Mouse (Mus musculus) limb, embryonic 12.5 days (tissue): ENCODE measurements around the gene Gpatch3. TPM values are rescaled to one million over a fixed set of nuclear protein-coding genes. Genes with fewer than 3 reads are reported as not detected.

ENCODE experiments used
- ATAC-seq: fragments of 200-750 bp; cut with Nextera tagmentation; 2 replicates; pipeline ENCODE4 v1.8.0; 2017; ENCODE audit warnings: low read depth, moderate TSS enrichment; ENCODE audit not compliant: insufficient number of reproducible peaks, insufficient read depth, low FRiP score, low TSS enrichment
- H3K27ac ChIP-seq: fragments of 300-500 bp; sonication (generic); 2 replicates; pipeline ENCODE4 v1.5.1; 2016; ENCODE audit warnings: mild to moderate bottlenecking, moderate library complexity
- H3K27me3 ChIP-seq: fragments of 300-500 bp; sonication (generic); 2 replicates; pipeline ENCODE4 v1.6.1; 2016; ENCODE audit warnings: mild to moderate bottlenecking, moderate library complexity
- H3K36me3 ChIP-seq: fragments of 300-500 bp; sonication (generic); 2 replicates; pipeline ENCODE4 v1.6.1; 2016; ENCODE audit warnings: mild to moderate bottlenecking, moderate library complexity
- H3K4me1 ChIP-seq: fragments of 300-500 bp; sonication (generic); replicated peaks from 2 replicates; pipeline ENCODE4 v1.6.1; 2016
- H3K4me2 ChIP-seq: fragments of 300-500 bp; sonication (generic); 2 replicates; pipeline ENCODE4 v1.6.1; 2016; ENCODE audit warnings: mild to moderate bottlenecking, moderate library complexity
- H3K4me3 ChIP-seq: fragments of 300-500 bp; sonication (generic); replicated peaks from 2 replicates; pipeline ENCODE4 v1.5.1; 2016; ENCODE audit warnings: mild to moderate bottlenecking
- H3K9ac ChIP-seq: fragments of 300-500 bp; sonication (generic); replicated peaks from 2 replicates; pipeline ENCODE4 v1.6.1; 2016; ENCODE audit warnings: mild to moderate bottlenecking, moderate library complexity
- H3K9me3 ChIP-seq: fragments of 300-500 bp; sonication (generic); 2 replicates; pipeline ENCODE4 v1.6.1; 2016; ENCODE audit warnings: mild to moderate bottlenecking, moderate library complexity
- WGBS: fragments of 180-500 bp; shearing (Covaris S2); methylation state at CpG from one replicate; pipeline ENCODE4 v1.1.7; 2016; 5-methylcytosine and 5-hydroxymethylcytosine counted together
- polyA plus RNA-seq: library from polyadenylated mRNA; unstranded; fragments of >200 nt; fragmentation: Nextera tagmentation; extraction: Ambion mirVana; gene quantifications from 2 replicates; pipeline ENCODE4 v1.2.1, GENCODE M21; 2016

Gene Gpatch3
- polyA plus RNA-seq, 1 experiment from 2014 or later: 12.0 TPM

DNA sequence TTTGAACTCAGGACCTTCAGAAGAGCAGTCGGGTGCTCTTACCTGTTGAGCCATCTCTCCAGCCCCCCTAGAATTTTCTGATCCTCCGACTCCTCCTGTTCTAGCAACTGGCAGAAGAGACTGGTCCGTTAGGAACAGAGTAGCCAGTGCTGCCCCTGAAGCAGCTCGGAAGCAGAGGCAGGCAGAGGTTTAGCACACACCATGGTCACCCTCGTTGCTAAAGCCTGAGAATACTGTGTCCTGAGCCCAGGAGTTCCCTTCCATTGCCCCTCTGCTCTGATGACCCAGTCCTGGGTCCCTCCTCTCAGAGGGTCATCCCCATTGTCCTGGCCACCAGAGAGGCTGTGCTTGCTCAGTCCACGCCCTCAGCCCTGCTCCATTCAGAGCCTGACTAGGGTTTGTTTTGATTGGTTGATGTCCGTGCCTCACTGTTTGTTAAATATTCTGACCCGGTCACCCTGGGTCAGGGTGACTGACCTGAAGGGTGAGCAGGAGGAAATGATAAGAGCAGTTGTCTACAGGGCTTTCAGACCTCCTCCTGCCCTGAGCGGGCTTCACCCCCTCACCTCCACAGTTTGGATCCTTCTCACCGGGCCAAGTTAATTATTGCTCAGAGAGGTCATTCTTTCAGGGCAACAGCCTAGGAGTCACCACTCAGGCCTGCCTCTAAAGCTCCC is 17.4 kb upstream of the Gpatch3 start:
- no peaks in the 10 kb centered on the region for H3K4me1 ChIP-seq
- H3K9ac ChIP-seq: no peak overlapping the region
- peaks cover 22% of the 10 kb centered on the region for H3K27me3 ChIP-seq
- H3K4me2 ChIP-seq: no peak overlapping the region
- no peak for ATAC-seq
- H3K9me3 ChIP-seq: no peaks in the 10 kb centered on the region
- 43% methylated on average over 10 of the region's 10 CpGs for WGBS
- no peaks in the 10 kb centered on the region for H3K36me3 ChIP-seq
- no peak overlapping the region for H3K4me3 ChIP-seq
- H3K27ac ChIP-seq: no peak overlapping the region

DNA sequence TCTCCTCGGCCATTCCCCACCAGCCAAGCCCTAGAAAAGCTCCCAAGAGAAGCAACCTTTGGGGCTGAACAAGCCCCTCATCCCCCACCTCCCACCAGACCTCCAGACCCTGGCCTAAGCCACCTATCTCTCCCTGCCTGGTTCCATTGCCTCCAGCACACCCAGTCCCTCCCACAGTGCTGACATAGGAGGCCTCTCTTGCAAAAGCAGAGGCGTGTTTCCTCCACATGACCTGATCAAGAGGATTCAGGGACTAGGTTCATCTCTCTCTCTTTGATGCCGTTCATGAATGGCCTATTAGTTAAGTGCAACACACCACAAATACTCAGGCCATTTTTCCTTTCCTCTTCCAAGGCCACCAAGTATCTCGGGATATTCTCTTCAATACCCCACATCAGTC is 14.7 kb upstream of the Gpatch3 start:
- H3K27me3 ChIP-seq: peaks cover 13% of the 10 kb centered on the region; the same call in 1 of the 2 replicates
- WGBS: 72% methylated on average over 4 of the region's 4 CpGs
- H3K9ac ChIP-seq: no peak overlapping the region
- no peak overlapping the region for H3K4me2 ChIP-seq
- no peak overlapping the region for H3K27ac ChIP-seq
- no peak for ATAC-seq
- no peaks in the 10 kb centered on the region for H3K36me3 ChIP-seq
- no peaks in the 10 kb centered on the region for H3K4me1 ChIP-seq
- H3K4me3 ChIP-seq: no peak overlapping the region
- peaks cover 8% of the 10 kb centered on the region; the same call in 1 of the 2 replicates for H3K9me3 ChIP-seq

- Histone ChIP-seq H3K9ac (no peak overlapping the region), H3K9me3 (peaks cover 8% of the 10 kb centered on the region; the same call in 1 of the 2 replicates), H3K36me3 (no peaks in the 10 kb centered on the region), H3K27me3 (peaks cover 5% of the 10 kb centered on the region; the same call in 1 of the 2 replicates), H3K4me1 (no peaks in the 10 kb centered on the region), H3K4me2 (no peak overlapping the region), H3K4me3 (no peak overlapping the region), H3K27ac (no peak overlapping the region)
- WGBS: 51% methylated on average over 4 of the region's 4 CpGs
- ATAC-seq: no peak
Observed at GRCm38 (mm10) chr4:133561622-133562021, 12.9 kb upstream of the Gpatch3 start.

GRCm38 (mm10) chr4:133563123-133563571 is 11.4 kb upstream of the Gpatch3 start:
- no peak overlapping the region for H3K4me2 ChIP-seq
- ATAC-seq: no peak
- H3K9me3 ChIP-seq: peaks cover 8% of the 10 kb centered on the region; the same call in 1 of the 2 replicates
- 80% methylated on average over 11 of the region's 11 CpGs for WGBS
- no peaks in the 10 kb centered on the region for H3K4me1 ChIP-seq
- H3K27ac ChIP-seq: no peak overlapping the region
- H3K27me3 ChIP-seq: no peaks in the 10 kb centered on the region
- no peak overlapping the region for H3K4me3 ChIP-seq
- H3K36me3 ChIP-seq: no peaks in the 10 kb centered on the region
- H3K9ac ChIP-seq: no peak overlapping the region

DNA sequence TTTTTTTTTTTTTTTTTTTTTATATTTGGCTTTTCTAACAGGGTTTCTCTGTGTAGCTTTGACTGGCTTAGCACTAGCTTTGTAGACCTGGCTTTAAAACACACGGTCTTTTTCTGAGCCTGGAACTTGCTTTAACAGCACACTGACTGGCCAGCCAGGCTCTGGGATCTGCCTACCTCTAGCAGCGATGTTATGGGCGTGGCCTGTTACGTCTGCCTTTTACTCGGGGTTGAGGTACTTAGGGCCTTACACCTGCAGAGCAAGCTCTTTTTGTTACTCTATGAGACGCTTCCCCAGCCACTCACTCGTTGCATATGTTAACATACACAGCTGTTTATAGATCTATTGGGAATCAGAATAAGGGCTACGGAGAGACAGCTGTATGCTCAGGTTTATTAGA is 7.3 kb upstream of the Gpatch3 start:
- Histone ChIP-seq H3K27me3 (no peaks in the 10 kb centered on the region), H3K27ac (no peak overlapping the region), H3K9me3 (peaks cover 8% of the 10 kb centered on the region; the same call in 1 of the 2 replicates), H3K4me3 (no peak overlapping the region), H3K4me2 (no peak overlapping the region), H3K4me1 (no peaks in the 10 kb centered on the region), H3K36me3 (no peaks in the 10 kb centered on the region), H3K9ac (no peak overlapping the region)
- WGBS: 29% methylated on average over 8 of the region's 8 CpGs
- ATAC-seq: no peak

DNA sequence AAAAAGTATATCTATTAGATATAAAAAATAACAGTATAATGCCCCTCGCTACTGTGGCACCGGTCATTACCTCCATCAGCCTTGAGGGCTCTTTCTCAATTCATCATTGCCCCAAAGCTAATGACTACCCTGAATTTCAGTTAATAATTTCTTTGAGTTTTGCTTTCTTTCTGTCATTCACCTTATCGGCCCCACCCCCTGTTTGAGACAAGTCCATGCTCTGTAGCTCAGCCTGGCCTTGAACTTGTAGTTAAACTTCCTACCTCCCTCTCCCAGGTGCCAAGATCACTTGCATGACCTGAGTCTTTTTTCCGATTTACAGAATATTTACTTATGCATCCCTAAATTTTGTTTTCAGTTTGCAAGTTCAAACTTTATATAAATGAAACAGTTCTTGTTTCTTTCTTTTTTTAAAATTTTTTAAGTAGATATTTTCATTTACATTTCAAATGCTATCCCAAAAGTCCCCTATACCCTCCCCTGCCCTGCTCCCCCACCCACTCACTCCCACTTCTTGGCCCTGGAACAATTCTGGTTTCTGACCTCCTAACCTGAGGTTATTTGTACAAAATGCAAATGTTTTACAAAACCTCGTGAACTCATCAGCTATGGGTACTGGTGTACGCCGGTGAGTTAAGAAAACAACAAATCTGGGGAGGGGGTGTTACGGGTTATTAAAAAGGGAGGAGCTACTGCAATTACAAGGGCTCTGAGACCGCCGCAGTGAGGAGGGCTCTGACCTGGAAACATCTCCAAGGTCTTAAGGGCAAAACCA is 5.1 kb upstream of the Gpatch3 start:
- Histone ChIP-seq H3K36me3 (no peaks in the 10 kb centered on the region), H3K9me3 (peaks cover 2% of the 10 kb centered on the region; the same call in 1 of the 2 replicates), H3K4me1 (no peaks in the 10 kb centered on the region; the same call in 1 of the 2 replicates), H3K27me3 (no peaks in the 10 kb centered on the region), H3K4me2 (no peak overlapping the region), H3K27ac (no peak overlapping the region), H3K4me3 (no peak overlapping the region), H3K9ac (no peak overlapping the region)
- no peak for ATAC-seq
- WGBS: 80% methylated on average over 10 of the region's 10 CpGs

DNA sequence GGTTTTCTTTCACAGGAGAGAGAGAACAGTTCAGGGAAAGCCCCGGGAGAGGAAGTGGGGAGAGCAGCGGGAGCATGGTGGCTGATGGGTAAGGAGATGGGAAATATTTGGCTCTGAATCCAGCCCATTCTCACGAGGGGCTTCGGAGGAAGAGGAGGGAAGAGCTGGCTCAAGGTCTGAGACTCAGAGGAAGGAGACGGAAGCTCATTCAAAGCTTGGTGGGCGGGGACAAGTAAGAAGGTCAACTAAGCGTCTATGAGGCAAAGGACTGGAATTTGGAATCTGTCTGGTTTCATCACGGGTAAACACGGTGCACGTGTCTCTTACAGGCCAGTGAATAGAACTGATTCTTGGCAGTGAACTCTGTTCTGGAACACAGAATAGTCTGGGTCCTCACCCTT is 4.5 kb upstream of the Gpatch3 start:
- no peak overlapping the region for H3K27ac ChIP-seq
- no peaks in the 10 kb centered on the region for H3K36me3 ChIP-seq
- H3K9me3 ChIP-seq: no peaks in the 10 kb centered on the region
- no peaks in the 10 kb centered on the region for H3K27me3 ChIP-seq
- no peak overlapping the region for H3K4me3 ChIP-seq
- no peak for ATAC-seq
- H3K4me1 ChIP-seq: peaks cover under 1% of the 10 kb centered on the region; the same call in 1 of the 2 replicates
- WGBS: 61% methylated on average over 10 of the region's 10 CpGs
- no peak overlapping the region for H3K4me2 ChIP-seq
- no peak overlapping the region for H3K9ac ChIP-seq

DNA sequence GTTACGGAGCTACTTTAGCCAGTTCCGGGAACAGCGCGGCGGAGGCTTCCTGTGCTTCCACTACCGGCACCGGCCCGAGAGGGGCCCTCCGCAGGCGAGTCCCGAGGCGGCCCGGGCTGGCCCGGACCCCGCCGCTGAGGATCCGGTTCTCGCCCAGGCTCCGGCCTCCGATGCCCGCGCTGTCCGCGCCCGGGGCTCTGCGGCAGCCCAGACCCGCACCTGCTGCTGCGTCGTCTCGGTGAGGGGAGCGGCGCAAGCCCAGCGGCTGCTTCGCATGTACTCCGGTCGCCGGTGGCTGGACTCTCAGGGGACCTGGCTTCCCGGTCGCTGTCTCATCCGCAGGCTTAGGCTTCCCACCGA is 278 bp downstream of the Gpatch3 start:
- Histone ChIP-seq H3K9ac (peak overlapping the region; percentile 90), H3K4me1 (peaks cover 10% of the 10 kb centered on the region; the same call in 1 of the 2 replicates), H3K27me3 (no peaks in the 10 kb centered on the region), H3K27ac (peak overlapping the region; percentile 90), H3K36me3 (peaks cover 22% of the 10 kb centered on the region), H3K4me2 (peak overlapping the region; percentile 86), H3K9me3 (no peaks in the 10 kb centered on the region), H3K4me3 (peak overlapping the region; percentile 100)
- WGBS: 1% methylated on average over 41 of the region's 41 CpGs
- peak; percentile 26; the same call in 1 of the 2 replicates for ATAC-seq

- Histone ChIP-seq H3K9me3 (no peaks in the 10 kb centered on the region), H3K36me3 (peaks cover 49% of the 10 kb centered on the region), H3K27me3 (no peaks in the 10 kb centered on the region), H3K4me3 (no peak overlapping the region), H3K27ac (no peak overlapping the region), H3K9ac (no peak overlapping the region; the same call in 1 of the 2 replicates), H3K4me2 (no peak overlapping the region), H3K4me1 (peaks cover 10% of the 10 kb centered on the region; the same call in 1 of the 2 replicates)
- ATAC-seq: no peak
- 80% methylated on average over 12 of the region's 12 CpGs for WGBS
Observed at GRCm38 (mm10) chr4:133577983-133578382, 3.4 kb downstream of the Gpatch3 start.

DNA sequence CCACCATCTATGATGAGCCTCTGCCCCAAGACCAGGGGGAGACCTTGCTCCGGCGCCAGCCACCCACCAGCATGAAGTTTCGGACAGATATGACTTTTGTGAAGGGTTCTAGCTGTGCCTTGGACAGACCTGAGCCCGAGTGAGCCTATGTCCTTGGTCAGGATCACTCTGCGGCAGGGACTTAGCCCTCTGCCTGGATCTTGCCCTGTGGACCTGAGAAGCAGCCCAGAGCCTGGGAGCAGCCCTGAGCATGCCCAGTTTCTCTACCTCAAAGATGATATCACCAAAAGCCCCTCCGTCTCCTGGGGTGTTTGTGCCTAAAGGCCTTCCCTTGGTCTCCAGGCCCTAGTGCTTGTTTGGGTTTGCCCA is 9.1 kb downstream of the Gpatch3 start:
- Histone ChIP-seq H3K27ac (peak overlapping the region; percentile 80), H3K27me3 (no peaks in the 10 kb centered on the region), H3K4me1 (peaks cover 15% of the 10 kb centered on the region), H3K9me3 (no peaks in the 10 kb centered on the region), H3K4me2 (peak overlapping the region; percentile 100), H3K4me3 (peak overlapping the region; percentile 97), H3K36me3 (peaks cover 69% of the 10 kb centered on the region), H3K9ac (peak overlapping the region; percentile 81)
- WGBS: 66% methylated on average over 6 of the region's 6 CpGs
- no peak for ATAC-seq
